Mouse (Mus musculus) heart, embryonic 12.5 days (tissue): ENCODE measurements around the gene Tst. TPM values are rescaled to one million over a fixed set of nuclear protein-coding genes. Genes with fewer than 3 reads are reported as not detected.

Experiments
- ATAC-seq: fragments of 200-750 bp; cut with Nextera tagmentation; 2 replicates; pipeline ENCODE4 v1.8.0; 2017; ENCODE audit warnings: moderate TSS enrichment, moderate library complexity; ENCODE audit not compliant: insufficient number of reproducible peaks, low FRiP score
- H3K27ac ChIP-seq: fragments of 300-500 bp; sonication (generic); 2 replicates; pipeline ENCODE4 v1.5.1; 2016; ENCODE audit warnings: mild to moderate bottlenecking, moderate library complexity; ENCODE audit not compliant: poor library complexity, severe bottlenecking
- H3K27me3 ChIP-seq: fragments of 300-500 bp; sonication (generic); replicated peaks from 2 replicates; pipeline ENCODE4 v1.6.1; 2016; ENCODE audit warnings: mild to moderate bottlenecking, moderate library complexity
- H3K36me3 ChIP-seq: fragments of 300-500 bp; sonication (generic); 2 replicates; pipeline ENCODE4 v1.6.1; 2016; ENCODE audit warnings: mild to moderate bottlenecking, moderate library complexity
- H3K4me1 ChIP-seq: fragments of 300-500 bp; sonication (generic); replicated peaks from 2 replicates; pipeline ENCODE4 v1.6.1; 2016; ENCODE audit warnings: mild to moderate bottlenecking
- H3K4me2 ChIP-seq: fragments of 300-500 bp; sonication (generic); 2 replicates; pipeline ENCODE4 v1.6.1; 2016; ENCODE audit warnings: mild to moderate bottlenecking, moderate library complexity
- H3K4me3 ChIP-seq: fragments of 300-500 bp; sonication (generic); 2 replicates; pipeline ENCODE4 v1.5.1; 2016; ENCODE audit warnings: mild to moderate bottlenecking
- H3K9ac ChIP-seq: fragments of 300-500 bp; sonication (generic); 2 replicates; pipeline ENCODE4 v1.6.1; 2016; ENCODE audit warnings: mild to moderate bottlenecking, moderate library complexity
- H3K9me3 ChIP-seq: fragments of 300-500 bp; sonication (generic); replicated peaks from 2 replicates; pipeline ENCODE4 v1.6.1; 2016; ENCODE audit warnings: mild to moderate bottlenecking, moderate library complexity
- WGBS: fragments of 180-500 bp; shearing (Covaris S2); methylation state at CpG from one replicate; pipeline ENCODE4 v1.1.7; 2016; 5-methylcytosine and 5-hydroxymethylcytosine counted together
- polyA plus RNA-seq: library from polyadenylated mRNA; unstranded; fragments of >200 nt; fragmentation: Nextera tagmentation; extraction: Ambion mirVana; gene quantifications from 2 replicates; pipeline ENCODE4 v1.2.1, GENCODE M21; 2016

Tst gene
- polyA plus RNA-seq, 1 experiment from 2014 or later: 9.0 TPM

DNA sequence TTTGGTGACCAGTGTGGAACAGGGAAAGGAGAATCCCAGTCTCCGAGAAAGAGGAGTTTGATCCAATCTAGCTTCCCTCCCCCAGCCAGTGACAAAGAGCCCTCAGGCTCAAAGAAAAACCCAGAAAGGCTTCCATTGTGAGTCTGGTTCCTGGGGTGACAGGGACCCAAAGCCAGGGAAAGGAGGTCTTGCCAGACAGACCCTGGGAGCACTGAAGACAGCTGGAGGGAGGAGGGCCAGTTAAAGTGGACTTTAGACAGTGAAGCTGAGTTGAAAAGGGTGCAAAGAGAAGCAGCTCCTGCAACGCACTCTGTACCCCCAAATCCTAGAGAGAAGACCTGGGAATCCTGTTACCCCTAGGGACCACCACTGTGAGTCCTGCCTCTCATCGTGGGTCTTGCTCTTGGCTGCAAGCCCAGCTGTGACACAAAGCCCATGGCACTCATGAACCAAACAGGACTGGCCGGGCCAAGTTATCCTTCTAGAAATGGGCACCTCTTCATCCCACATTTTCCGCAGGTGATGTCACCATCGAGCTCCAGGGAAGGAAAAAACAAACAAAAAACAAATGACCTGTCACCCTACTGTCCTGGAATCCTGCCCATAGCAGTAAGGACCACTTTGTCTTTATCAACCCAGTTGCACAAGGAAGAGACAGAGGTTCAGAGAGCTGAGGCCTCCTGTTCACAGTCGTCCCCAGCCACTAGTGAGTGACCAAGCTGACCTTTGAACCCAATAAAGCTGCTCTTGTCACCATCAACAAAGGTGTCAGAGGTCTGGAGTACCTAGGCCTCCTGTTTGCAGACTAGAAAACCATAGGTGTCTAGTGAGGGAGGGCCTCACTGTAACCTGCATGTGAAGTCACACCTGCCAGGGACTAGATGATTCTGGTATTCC lies 21.2 kb downstream of the Tst start:
- no peaks in the 10 kb centered on the region for H3K36me3 ChIP-seq
- no peak overlapping the region for H3K4me3 ChIP-seq
- WGBS: 63% methylated on average over 7 of the region's 7 CpGs
- no peak overlapping the region for H3K4me2 ChIP-seq
- peaks cover 2% of the 10 kb centered on the region; the same call in 1 of the 2 replicates for H3K9me3 ChIP-seq
- H3K9ac ChIP-seq: no peak overlapping the region
- H3K4me1 ChIP-seq: no peaks in the 10 kb centered on the region
- H3K27me3 ChIP-seq: no peaks in the 10 kb centered on the region
- no peak for ATAC-seq
- H3K27ac ChIP-seq: 0 out of 2 replicates have a peak overlapping the region, but pooled peaks have one; percentile 34

DNA sequence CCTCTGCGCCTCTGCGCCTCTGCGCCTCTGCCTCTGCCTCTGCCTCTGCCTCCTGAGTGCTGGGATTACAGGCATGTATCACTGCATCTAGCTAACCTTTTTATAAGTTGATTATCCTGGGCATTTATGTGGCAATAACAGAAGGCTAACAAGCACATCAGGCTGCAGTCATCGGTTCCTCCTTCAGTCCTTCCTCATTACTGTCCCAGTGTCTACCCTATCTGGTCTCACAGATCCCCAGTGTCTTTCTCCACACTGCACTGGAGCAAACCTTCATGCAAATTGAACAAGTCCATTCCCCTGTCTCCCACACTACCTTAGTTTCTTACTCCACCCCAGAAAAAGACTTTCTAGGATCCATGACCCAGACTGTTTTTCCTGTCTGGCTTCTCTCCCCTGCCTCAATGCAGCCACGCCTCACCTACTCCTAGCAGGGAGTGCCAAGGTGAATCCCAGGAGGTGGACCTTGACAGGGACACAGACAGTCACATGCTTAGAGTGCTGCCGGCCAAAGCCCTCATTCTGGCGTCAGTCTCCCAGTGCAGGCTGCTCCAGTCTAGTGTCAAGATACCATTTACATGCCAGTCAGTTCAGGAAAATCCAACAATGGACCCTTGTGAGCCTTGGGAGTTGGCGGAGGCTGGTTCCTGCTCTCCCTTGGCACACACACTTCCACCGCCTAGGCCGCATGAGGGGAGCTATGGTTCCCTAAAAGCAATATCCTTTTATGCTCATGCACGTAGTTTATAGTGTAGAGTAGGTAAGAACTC lies 22.1 kb downstream of the Tst start:
- Histone ChIP-seq H3K36me3 (no peaks in the 10 kb centered on the region), H3K4me2 (no peak overlapping the region), H3K4me1 (no peaks in the 10 kb centered on the region), H3K4me3 (no peak overlapping the region), H3K9ac (no peak overlapping the region), H3K27me3 (0 out of 2 replicates have a peak, but pooled peaks cover under 1% of the 10 kb centered on the region), H3K27ac (no peak overlapping the region), H3K9me3 (peaks cover 7% of the 10 kb centered on the region; the same call in 1 of the 2 replicates)
- no peak for ATAC-seq
- WGBS: 75% methylated on average over 11 of the region's 11 CpGs

DNA sequence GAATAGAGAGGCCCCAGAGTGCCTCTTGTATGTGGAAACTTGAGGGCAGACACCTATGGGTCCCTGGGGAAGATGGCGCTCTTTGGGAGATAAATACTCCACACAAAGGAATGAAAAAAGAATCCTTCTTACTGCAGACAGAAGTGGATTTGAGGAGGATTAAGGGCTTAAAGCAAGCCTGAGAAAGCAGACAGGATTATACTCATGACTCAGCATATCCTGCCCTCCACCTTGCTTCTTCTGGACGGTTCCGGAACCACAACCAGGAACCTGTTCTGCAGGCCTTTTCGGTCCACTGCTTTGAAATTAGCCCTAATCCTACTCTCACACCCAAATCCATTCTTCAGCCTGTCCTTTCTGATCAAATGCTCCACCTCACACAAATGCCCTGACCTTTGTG lies 23.6 kb downstream of the Tst start:
- Histone ChIP-seq H3K4me2 (no peak overlapping the region), H3K27ac (no peak overlapping the region), H3K9ac (no peak overlapping the region), H3K4me3 (no peak overlapping the region), H3K36me3 (no peaks in the 10 kb centered on the region), H3K4me1 (no peaks in the 10 kb centered on the region), H3K27me3 (0 out of 2 replicates have a peak, but pooled peaks cover 6% of the 10 kb centered on the region), H3K9me3 (peaks cover 7% of the 10 kb centered on the region; the same call in 1 of the 2 replicates)
- WGBS: 87% methylated on average over 4 of the region's 4 CpGs
- ATAC-seq: no peak

DNA sequence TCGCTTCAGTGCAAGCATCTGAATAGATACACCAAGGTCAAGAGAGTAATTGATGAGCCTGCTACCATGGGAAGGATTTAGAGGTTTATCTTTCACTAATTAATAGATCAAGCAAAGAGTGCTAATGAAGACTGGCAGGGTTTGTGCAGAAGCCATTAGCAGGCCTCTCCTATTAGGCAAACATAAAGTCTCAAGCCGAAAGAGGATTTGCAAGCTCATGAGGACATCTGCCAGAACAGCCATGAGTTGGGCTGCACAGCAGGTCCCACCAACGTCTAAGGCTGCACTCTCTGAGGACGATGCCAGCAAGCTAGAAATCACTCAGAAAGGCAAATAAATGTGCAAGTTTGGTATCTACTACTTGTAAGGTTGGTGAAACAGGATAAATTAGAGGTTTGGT lies 25.0 kb downstream of the Tst start:
- no peak overlapping the region for H3K4me3 ChIP-seq
- 69% methylated on average over 4 of the region's 4 CpGs for WGBS
- no peak overlapping the region for H3K27ac ChIP-seq
- H3K9ac ChIP-seq: no peak overlapping the region
- peaks cover 7% of the 10 kb centered on the region; the same call in 1 of the 2 replicates for H3K9me3 ChIP-seq
- H3K36me3 ChIP-seq: no peaks in the 10 kb centered on the region
- no peak for ATAC-seq
- H3K27me3 ChIP-seq: peaks cover 6% of the 10 kb centered on the region; the same call in 1 of the 2 replicates
- H3K4me1 ChIP-seq: no peaks in the 10 kb centered on the region
- H3K4me2 ChIP-seq: no peak overlapping the region

DNA sequence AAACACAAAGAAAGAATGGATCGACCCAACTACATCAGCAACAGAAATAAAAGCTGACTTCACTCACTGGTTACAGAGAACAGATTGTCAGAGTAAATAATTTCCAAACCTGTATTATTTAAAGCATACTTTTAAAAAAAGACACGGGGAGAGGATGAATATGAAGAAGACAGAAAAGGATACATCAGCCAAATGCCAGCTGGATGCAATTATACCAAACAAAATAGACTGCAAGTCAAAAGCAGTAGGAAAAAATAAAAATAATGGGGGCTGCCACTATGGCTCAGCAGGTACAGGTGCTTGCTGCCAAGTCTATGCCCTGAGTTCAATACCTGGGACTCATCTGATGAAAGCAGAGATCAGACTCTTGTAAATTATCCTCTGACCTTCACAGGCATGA lies 25.5 kb downstream of the Tst start:
- Histone ChIP-seq H3K4me1 (no peaks in the 10 kb centered on the region), H3K9ac (no peak overlapping the region), H3K4me3 (no peak overlapping the region), H3K36me3 (no peaks in the 10 kb centered on the region), H3K4me2 (no peak overlapping the region), H3K27me3 (peaks cover 9% of the 10 kb centered on the region; the same call in 1 of the 2 replicates), H3K9me3 (peaks cover 7% of the 10 kb centered on the region; the same call in 1 of the 2 replicates), H3K27ac (no peak overlapping the region)
- ATAC-seq: no peak
- WGBS: 66% methylated on average over 2 of the region's 2 CpGs

DNA sequence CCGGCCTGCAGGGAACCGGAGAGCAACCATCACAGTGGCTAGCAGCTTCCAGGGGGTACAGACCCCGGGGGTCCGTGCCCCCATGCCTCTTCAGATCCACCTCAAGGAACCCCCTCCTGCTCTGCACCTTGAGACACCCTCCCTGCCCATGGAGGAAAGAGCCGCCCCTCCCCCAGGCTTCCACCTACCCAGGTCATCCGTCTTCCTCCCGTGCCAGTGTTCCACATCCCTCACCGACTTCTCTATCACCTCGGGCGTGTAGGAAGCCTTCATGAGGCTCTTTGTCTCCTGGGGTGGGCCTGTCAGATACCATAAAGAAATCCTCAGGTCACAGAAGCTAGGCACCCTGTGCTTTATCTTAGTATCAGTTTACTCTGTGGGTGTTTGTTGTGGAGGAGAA lies 27.2 kb downstream of the Tst start:
- no peak for ATAC-seq
- WGBS: 79% methylated on average over 10 of the region's 10 CpGs
- H3K27ac ChIP-seq: no peak overlapping the region
- no peak overlapping the region for H3K9ac ChIP-seq
- H3K36me3 ChIP-seq: no peaks in the 10 kb centered on the region
- peaks cover 9% of the 10 kb centered on the region; the same call in 1 of the 2 replicates for H3K27me3 ChIP-seq
- H3K4me2 ChIP-seq: no peak overlapping the region
- no peak overlapping the region for H3K4me3 ChIP-seq
- H3K4me1 ChIP-seq: no peaks in the 10 kb centered on the region
- peaks cover 7% of the 10 kb centered on the region; the same call in 1 of the 2 replicates for H3K9me3 ChIP-seq

DNA sequence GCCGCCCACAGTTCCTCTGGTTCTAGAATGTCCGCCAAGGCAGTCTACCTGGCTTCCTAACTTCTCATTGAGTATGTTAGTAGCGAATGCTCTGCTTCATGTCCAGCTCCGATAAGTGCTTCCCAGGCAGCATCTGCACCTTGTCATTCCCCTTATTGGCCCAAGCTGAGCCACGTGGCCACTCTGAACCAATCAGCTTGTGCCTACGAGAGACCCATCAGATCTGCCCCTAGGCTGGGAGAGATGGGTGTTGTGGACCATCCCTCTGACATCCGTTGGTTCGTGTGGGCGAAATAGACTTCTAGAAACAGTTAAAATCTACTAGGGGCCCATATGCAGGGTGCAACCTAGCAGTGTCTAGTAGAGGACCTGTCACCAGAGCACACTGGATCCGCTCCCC lies 27.8 kb downstream of the Tst start:
- WGBS: 78% methylated on average over 10 of the region's 10 CpGs
- Histone ChIP-seq H3K4me2 (no peak overlapping the region), H3K9me3 (peaks cover 7% of the 10 kb centered on the region; the same call in 1 of the 2 replicates), H3K27me3 (peaks cover 9% of the 10 kb centered on the region; the same call in 1 of the 2 replicates), H3K4me1 (no peaks in the 10 kb centered on the region), H3K9ac (no peak overlapping the region), H3K27ac (no peak overlapping the region), H3K4me3 (no peak overlapping the region), H3K36me3 (no peaks in the 10 kb centered on the region)
- no peak for ATAC-seq

DNA sequence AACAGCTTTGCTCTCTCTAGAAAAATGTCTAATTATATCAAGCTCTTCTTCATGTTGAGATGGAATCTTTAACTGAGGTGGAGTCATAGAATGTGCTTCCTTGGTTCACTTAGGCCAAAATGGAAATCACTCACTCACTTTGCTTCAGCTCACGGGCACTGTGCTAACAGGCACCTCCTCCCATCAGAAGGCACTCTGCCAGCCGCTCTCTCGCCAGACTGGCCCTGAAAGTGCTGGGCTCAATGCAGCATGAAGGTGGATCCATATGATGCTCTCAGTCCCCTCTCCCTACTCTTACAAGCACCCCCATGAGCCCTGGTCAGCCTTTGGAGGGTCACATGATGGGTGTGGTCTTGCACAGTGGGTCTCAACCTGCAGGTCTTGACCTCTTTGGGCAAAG lies 31.5 kb downstream of the Tst start:
- no peak overlapping the region for H3K4me2 ChIP-seq
- H3K9ac ChIP-seq: no peak overlapping the region
- H3K27me3 ChIP-seq: peaks cover 23% of the 10 kb centered on the region
- H3K9me3 ChIP-seq: peaks cover 3% of the 10 kb centered on the region
- peaks cover 2% of the 10 kb centered on the region for H3K4me1 ChIP-seq
- no peaks in the 10 kb centered on the region for H3K36me3 ChIP-seq
- no peak for ATAC-seq
- 63% methylated on average over 3 of the region's 3 CpGs for WGBS
- H3K4me3 ChIP-seq: no peak overlapping the region
- H3K27ac ChIP-seq: no peak overlapping the region

DNA sequence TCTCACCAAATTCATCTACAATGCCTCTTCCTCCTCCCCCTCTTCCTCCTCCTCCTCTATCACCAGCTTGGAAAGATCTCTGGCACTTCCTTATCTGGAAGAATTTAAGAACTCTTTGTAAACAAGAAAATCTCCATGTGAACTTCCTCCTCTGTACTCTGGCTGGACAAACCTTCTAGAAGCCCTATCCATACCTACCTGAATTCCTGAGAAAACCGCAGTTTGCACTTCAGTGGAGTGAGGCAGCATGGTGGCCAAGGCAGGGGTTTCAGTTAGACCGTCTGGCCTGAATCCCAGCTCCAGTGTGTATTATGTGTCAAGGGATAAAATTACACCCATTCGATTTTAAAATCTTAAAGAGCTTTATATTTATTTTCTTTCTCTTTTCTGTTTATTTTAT lies 32.9 kb downstream of the Tst start:
- Histone ChIP-seq H3K36me3 (no peaks in the 10 kb centered on the region), H3K27me3 (peaks cover 28% of the 10 kb centered on the region), H3K27ac (no peak overlapping the region), H3K4me2 (no peak overlapping the region), H3K4me3 (no peak overlapping the region), H3K4me1 (peaks cover 5% of the 10 kb centered on the region), H3K9me3 (no peaks in the 10 kb centered on the region; the same call in 1 of the 2 replicates), H3K9ac (no peak overlapping the region)
- ATAC-seq: no peak
- WGBS: 67% methylated on average over 3 of the region's 3 CpGs

DNA sequence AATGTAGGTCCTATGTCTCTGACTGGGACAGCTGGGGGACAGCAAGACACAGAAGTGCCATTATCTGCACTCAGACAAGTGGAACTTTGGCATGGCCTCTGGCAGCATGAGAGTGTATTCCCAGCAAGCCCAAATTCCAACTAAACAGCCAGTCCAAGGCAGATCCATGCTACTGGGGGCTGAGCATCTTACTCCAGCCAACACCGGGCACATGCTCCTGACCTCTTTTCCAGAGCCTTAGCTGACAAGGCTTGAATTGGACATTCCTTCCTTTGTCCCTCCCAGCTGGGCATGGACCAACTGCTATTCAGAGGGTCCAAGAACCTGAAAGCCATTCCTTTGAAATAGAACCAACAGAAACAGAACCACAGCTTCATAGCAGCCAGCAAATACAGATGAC lies 36.1 kb downstream of the Tst start:
- H3K4me3 ChIP-seq: no peak overlapping the region
- H3K4me2 ChIP-seq: no peak overlapping the region
- no peaks in the 10 kb centered on the region; the same call in 1 of the 2 replicates for H3K9me3 ChIP-seq
- no peak overlapping the region for H3K27ac ChIP-seq
- no peak for ATAC-seq
- peaks cover 5% of the 10 kb centered on the region for H3K4me1 ChIP-seq
- no peak overlapping the region for H3K9ac ChIP-seq
- H3K27me3 ChIP-seq: peaks cover 42% of the 10 kb centered on the region
- H3K36me3 ChIP-seq: no peaks in the 10 kb centered on the region
- WGBS: 70% methylated on average over 1 of the region's 1 CpGs

DNA sequence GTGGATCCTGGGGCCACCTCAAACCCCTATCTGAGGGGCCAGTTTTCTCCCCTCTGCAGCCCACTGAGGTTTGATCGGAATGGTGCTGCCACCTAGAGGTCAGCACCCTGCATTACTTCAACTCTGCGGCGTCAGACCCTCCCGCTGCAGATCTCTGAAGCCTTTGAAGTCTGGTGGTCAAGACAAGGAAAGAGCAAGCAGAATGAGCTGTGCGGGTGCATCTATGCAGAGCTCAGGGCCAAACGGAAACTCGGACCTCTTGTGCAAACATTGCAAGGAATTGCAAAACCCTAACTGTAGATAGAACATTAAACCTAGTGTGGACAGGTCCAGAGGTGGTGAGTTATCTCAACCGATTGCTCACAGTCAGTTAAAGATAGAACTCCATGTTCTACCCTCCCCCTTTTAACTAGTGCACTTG lies 36.8 kb downstream of the Tst start:
- Histone ChIP-seq H3K36me3 (no peaks in the 10 kb centered on the region), H3K4me1 (peaks cover 5% of the 10 kb centered on the region), H3K4me2 (no peak overlapping the region), H3K9me3 (no peaks in the 10 kb centered on the region; the same call in 1 of the 2 replicates), H3K27ac (no peak overlapping the region), H3K9ac (no peak overlapping the region), H3K4me3 (no peak overlapping the region), H3K27me3 (peaks cover 42% of the 10 kb centered on the region)
- 3% methylated on average over 8 of the region's 8 CpGs for WGBS
- ATAC-seq: peak; percentile 18; the same call in 1 of the 2 replicates
